Mouse (Mus musculus): ENCODE data around the gene Gm10719.
"Not testable (repeated sequence)": the region's sequence is repeated elsewhere in the genome, so short reads cannot be mapped to it uniquely, and the experiment has no call there.

Gm10719 gene

DNA sequence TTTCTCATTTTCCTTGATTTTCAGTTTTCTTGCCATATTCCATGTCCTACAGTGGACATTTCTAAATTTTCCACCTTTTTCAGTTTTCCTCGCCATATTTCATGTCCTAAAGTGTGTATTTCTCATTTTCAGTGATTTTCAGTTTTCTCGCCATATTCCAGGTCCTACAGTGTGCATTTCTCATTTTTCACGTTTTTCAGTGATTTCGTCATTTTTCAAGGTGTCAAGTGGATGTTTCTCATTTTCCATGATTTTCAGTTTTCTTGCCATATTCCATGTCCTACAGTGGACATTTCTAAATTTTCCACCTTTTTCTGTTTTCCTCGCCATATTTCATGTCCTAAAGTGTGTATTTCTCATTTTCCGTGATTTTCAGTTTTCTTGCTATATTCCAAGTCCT, 8.4 kb downstream of the Gm10719 start:
- DNase-seq (ENCODE audit: low spot score in 2 of 2), result peak; percentile 69 to 78

DNA sequence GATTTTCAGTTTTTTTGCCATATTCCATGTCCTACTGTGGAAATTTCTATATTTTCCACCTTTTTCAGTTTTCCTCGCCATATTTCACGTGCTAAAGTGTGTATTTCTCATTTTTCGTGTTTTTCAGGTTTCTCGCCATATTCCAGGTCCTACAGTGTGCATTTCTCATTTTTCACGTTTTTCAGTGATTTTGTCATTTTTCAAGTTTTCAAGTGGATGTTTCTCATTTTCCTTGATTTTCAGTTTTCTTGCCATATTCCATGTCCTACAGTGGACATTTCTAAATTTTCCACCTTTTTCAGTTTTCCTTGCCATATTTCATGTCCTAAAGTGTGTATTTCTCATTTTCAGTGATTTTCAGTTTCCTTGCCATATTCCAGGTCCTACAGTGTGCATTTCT, 8.9 kb downstream of the Gm10719 start:
- not testable (repeated sequence) for DNase-seq (ENCODE audit: low spot score in 2 of 2)

DNA sequence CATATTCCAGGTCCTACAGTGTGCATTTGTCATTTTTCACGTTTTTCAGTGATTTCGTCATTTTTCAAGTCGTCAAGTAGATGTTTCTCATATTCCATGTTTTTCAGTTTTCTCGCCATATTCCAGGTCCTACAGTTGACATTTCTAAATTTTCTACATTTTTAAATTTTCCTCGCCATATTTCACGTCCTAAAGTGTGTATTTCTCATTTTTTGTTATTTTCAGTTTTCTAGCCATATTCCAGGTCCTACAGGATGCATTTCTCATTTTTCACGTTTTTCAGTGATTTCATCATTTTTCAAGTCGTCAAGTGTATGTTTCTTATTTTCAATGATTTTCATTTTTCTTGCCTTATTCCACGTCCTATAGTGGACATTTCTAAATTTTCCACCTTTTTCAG, 9.5 kb downstream of the Gm10719 start:
- DNase-seq (ENCODE audit: low spot score in 2 of 2), result not testable (repeated sequence)

DNA sequence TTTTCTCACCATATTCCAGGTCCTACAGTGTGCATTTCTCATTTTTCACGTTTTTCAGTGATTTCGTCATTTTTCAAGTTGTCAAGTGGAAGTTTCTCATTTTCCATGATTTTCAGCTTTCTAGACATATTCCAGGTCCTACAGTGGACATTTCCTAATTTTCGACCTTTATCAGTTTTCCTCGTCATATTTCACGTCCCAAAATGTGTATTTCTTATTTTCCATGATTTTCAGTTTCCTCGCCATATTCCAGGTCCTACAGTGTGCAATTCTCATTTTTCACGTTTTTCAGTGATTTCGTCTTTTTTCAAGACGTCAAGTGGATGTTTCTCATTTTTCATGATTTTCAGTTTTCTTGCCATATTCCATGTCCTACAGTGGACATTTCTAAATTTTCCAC, 10.0 kb downstream of the Gm10719 start:
- not testable (repeated sequence) for DNase-seq (ENCODE audit: low spot score in 2 of 2)

DNA sequence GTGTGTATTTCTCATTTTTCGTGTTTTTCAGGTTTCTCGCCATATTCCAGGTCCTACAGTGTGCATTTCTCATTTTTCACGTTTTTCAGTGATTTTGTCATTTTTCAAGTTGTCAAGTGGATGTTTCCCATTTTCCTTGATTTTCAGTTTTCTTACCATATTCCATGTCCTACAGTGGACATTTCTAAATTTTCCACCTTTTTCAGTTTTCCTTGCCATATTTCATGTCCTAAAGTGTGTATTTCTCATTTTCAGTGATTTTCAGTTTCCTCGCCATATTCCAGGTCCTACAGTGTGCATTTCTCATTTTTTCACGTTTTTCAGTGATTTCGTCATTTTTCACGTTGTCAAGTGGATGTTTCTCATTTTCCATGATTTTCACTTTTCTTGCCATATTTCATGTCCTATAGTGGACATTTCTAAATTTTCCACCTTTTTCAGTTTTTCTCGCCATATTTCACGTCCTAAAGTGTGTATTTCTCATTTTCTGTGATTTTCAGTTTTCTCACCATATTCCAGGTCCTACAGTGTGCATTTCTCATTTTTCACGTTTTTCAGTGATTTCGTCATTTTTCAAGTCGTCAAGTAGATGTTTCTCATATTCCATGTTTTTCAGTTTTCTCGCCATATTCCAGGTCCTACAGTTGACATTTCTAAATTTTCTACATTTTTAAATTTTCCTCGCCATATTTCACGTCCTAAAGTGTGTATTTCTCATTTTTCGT, 12.2 kb downstream of the Gm10719 start:
- peak; percentile 27 to 31 for DNase-seq (ENCODE audit: low spot score in 2 of 2)

DNA sequence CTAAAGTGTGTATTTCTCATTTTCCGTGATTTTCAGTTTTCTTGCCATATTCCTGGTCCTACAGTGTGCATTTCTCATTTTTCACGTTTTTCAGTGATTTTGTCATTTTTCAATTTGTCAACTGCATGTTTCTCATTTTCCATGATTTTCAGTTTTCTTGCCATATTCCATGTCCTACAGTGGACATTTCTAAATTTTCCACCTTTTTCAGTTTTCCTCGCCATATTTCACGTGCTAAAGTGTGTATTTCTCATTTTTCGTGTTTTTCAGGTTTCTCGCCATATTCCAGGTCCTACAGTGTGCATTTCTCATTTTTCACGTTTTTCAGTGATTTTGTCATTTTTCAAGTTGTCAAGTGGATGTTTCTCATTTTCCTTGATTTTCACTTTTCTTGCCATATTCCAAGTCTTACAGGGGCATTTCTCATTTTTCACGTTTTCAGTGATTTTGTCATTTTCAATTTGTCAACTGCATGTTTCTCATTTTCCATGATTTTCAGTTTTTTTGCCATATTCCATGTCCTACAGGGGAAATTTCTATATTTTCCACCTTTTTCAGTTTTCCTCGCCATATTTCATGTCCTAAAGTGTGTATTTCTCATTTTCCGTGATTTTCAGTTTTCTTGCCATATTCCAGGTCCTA, 13.6 kb downstream of the Gm10719 start:
- DNase-seq (ENCODE audit: low spot score in 2 of 2), result not testable (repeated sequence)

DNA sequence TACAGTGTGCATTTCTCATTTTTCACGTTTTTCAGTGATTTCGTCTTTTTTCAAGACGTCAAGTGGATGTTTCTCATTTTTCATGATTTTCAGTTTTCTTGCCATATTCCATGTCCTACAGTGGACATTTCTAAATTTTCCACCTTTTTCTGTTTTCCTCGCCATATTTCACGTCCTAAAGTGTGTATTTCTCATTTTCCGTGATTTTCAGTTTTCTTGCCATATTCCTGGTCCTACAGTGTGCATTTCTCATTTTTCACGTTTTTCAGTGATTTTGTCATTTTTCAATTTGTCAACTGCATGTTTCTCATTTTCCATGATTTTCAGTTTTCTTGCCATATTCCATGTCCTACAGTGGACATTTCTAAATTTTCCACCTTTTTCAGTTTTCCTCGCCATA, 17.1 kb downstream of the Gm10719 start, which contains the start of gene Gm17535:
Gene Gm17535 (plus strand): TSS at position 301 of the 400 bp plus-strand sequence.
- DNase-seq (ENCODE audit: low spot score in 2 of 2), result not testable (repeated sequence)

DNA sequence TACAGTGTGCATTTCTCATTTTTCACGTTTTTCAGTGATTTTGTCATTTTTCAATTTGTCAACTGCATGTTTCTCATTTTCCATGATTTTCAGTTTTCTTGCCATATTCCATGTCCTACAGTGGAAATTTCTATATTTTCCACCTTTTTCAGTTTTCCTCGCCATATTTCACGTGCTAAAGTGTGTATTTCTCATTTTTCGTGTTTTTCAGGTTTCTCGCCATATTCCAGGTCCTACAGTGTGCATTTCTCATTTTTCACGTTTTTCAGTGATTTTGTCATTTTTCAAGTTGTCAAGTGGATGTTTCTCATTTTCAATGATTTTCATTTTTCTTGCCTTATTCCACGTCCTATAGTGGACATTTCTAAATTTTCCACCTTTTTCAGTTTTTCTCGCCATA, 19.4 kb downstream of the Gm10719 start, which contains the start of gene Gm10715:
Gene Gm10715 (plus strand): TSS at position 301 of the 400 bp plus-strand sequence.
- DNase-seq (ENCODE audit: low spot score in 2 of 2), result not testable (repeated sequence)

DNA sequence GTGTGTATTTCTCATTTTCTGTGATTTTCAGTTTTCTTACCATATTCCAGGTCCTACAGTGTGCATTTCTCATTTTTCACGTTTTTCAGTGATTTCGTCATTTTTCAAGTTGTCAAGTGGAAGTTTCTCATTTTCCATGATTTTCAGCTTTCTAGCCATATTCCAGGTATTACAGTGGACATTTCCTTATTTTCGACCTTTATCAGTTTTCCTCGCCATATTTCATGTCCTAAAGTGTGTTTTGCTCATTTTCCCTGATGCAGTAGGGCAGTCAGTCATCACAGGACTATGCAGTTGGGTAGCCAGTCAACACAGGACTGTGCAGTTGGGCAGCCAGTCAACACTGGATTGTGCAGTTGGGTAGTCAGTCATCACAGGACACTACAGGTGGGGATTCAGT, 21.0 kb downstream of the Gm10719 start:
- not testable (repeated sequence) for DNase-seq (ENCODE audit: low spot score in 2 of 2)

Measured in right cerebral cortex, postnatal 10 days (tissue).